Mouse (Mus musculus) left cerebral cortex, postnatal 4 days (tissue): ENCODE measurements around the gene Nuak2. TPM values are rescaled to one million over a fixed set of nuclear protein-coding genes. Genes with fewer than 3 reads are reported as not detected.
A peak's percentile ranks its signal among the peaks of the same experiment; 100 is the strongest.

Experiments
- DNase-seq: peaks from one replicate; pipeline ENCODE4 v3.0.0-alpha.2; 2022
- intact Hi-C: fragments of 180-260 bp; cut with DNase I; formaldehyde crosslinking; loops from one replicate; pipeline ENCODE4 v1.15.1; 2025
- total RNA-seq, 2 experiments: library from RNA; stranded (reverse); gene quantifications; 2 replicates each; pipeline ENCODE4 v1.2.3; 2021

Nuak2 gene
- total RNA-seq, 2 experiments from 2014 or later: 2.6 to 3.2 TPM

- no peak for DNase-seq
- intact Hi-C loops: no loop called here
Measured at GRCm38 (mm10) chr1:132372896-132373534, 57.1 kb downstream of the Nuak2 start.

- intact Hi-C loops: no loop called here
- peak; percentile 82 for DNase-seq
Measured at GRCm38 (mm10) chr1:132374140-132374872, 58.4 kb downstream of the Nuak2 start.

- intact Hi-C loops: no loop called here
- no peak for DNase-seq
Measured at GRCm38 (mm10) chr1:132374873-132375244, 58.9 kb downstream of the Nuak2 start.

GRCm38 (mm10) chr1:132375256-132375655, 59.3 kb downstream of the Nuak2 start:
- intact Hi-C loops: no loop called here
- DNase-seq: no peak

GRCm38 (mm10) chr1:132376211-132377054, 60.5 kb downstream of the Nuak2 start:
- intact Hi-C loops: no loop called here
- DNase-seq: no peak

- no peak for DNase-seq
- intact Hi-C loops: no loop called here
Measured at GRCm38 (mm10) chr1:132377055-132377365, 61.1 kb downstream of the Nuak2 start.

GRCm38 (mm10) chr1:132377811-132378210, 61.9 kb downstream of the Nuak2 start:
- intact Hi-C loops: no loop called here
- DNase-seq: no peak

- intact Hi-C loops: no loop called here
- DNase-seq: no peak
Measured at GRCm38 (mm10) chr1:132380550-132381100, 64.7 kb downstream of the Nuak2 start.

- intact Hi-C loops: no loop called here
- DNase-seq: no peak
Measured at GRCm38 (mm10) chr1:132381929-132382328, 66.0 kb downstream of the Nuak2 start.

Other genes starting within 250 kb of the Nuak2 start
- 10 to 100 TPM; 14.6 to 20.9 TPM for gene Mfsd4a, start 248.1 kb upstream of the Nuak2 start, total RNA-seq
- gene Cdk18, start 176.4 kb upstream of the Nuak2 start, total RNA-seq: 10 to 100 TPM in 1 of 2 experiments, 1 to 10 TPM in 1; 9.3 to 11.5 TPM
- 10 to 100 TPM in 1 of 2 experiments, 1 to 10 TPM in 1; 8.8 to 10.1 TPM for gene Lemd1, start 124.7 kb upstream of the Nuak2 start, total RNA-seq
- gene AC124108.1, start 124.7 kb upstream of the Nuak2 start, total RNA-seq: 1 to 10 TPM; 3.6 to 4.2 TPM
- not detected for gene Gm10188, start 86.4 kb upstream of the Nuak2 start, total RNA-seq
- 10 to 100 TPM in 1 of 2 experiments, 1 to 10 TPM in 1; 9.1 to 10.7 TPM for gene Klhdc8a, start 17.5 kb upstream of the Nuak2 start, total RNA-seq
- gene Tmcc2, start 75.2 kb downstream of the Nuak2 start, total RNA-seq: 100 to 1,000 TPM; 128 to 133 TPM
- gene Dstyk, start 101.4 kb downstream of the Nuak2 start, total RNA-seq: 10 to 100 TPM; 22.0 to 23.9 TPM
- 10 to 100 TPM; 37.9 to 39.0 TPM for gene Rbbp5, start 161.2 kb downstream of the Nuak2 start, total RNA-seq
- gene Tmem81, start 190.1 kb downstream of the Nuak2 start, total RNA-seq: 1 to 10 TPM; 2.2 to 2.9 TPM
- gene Cntn2, start 227.1 kb downstream of the Nuak2 start, total RNA-seq: 100 to 1,000 TPM; 113 to 118 TPM